Mouse (Mus musculus) embryonic facial prominence, embryonic 14.5 days (tissue): ENCODE measurements around the gene Bri3bp. TPM values are rescaled to one million over a fixed set of nuclear protein-coding genes. Genes with fewer than 3 reads are reported as not detected.

Source experiments
- ATAC-seq: fragments of 200-750 bp; cut with Nextera tagmentation; 2 replicates; pipeline ENCODE4 v1.8.0; 2017; ENCODE audit warnings: low read depth, moderate number of reproducible peaks, moderate TSS enrichment
- DNase-seq: peaks from one replicate; pipeline ENCODE4 v3.0.0-alpha.2; 2015; ENCODE audit warnings: low spot score
- H3K27ac ChIP-seq: fragments of 300-500 bp; sonication (generic); replicated peaks from 2 replicates; pipeline ENCODE4 v1.5.1; 2014; ENCODE audit warnings: low read depth, mild to moderate bottlenecking, low read length, moderate library complexity
- H3K27me3 ChIP-seq: fragments of 300-500 bp; sonication (generic); replicated peaks from 2 replicates; pipeline ENCODE4 v1.6.1; 2014; ENCODE audit warnings: low read length; ENCODE audit not compliant: control insufficient read depth, insufficient read depth
- H3K36me3 ChIP-seq: fragments of 300-500 bp; sonication (generic); 2 replicates; pipeline ENCODE4 v1.6.1; 2014; ENCODE audit warnings: low read length, mixed read lengths; ENCODE audit not compliant: control insufficient read depth, insufficient read depth
- H3K4me1 ChIP-seq: fragments of 300-500 bp; sonication (generic); 2 replicates; pipeline ENCODE4 v1.6.1; 2014; ENCODE audit warnings: antibody characterized with exemption, low read length; ENCODE audit not compliant: control insufficient read depth, insufficient read depth
- H3K4me2 ChIP-seq: fragments of 300-500 bp; sonication (generic); 2 replicates; pipeline ENCODE4 v1.6.1; 2014; ENCODE audit warnings: low read depth, mild to moderate bottlenecking, low read length, moderate library complexity, mixed read lengths
- H3K4me3 ChIP-seq: fragments of 300-500 bp; sonication (generic); 2 replicates; pipeline ENCODE4 v1.5.1; 2014; ENCODE audit warnings: low read depth, mild to moderate bottlenecking, low read length
- H3K9ac ChIP-seq: fragments of 300-500 bp; sonication (generic); 2 replicates; pipeline ENCODE4 v1.6.1; 2014; ENCODE audit warnings: low read depth, mild to moderate bottlenecking, low read length, moderate library complexity, mixed read lengths
- H3K9me3 ChIP-seq: fragments of 300-500 bp; sonication (generic); 2 replicates; pipeline ENCODE4 v1.6.1; 2016; ENCODE audit warnings: low read length; ENCODE audit not compliant: control insufficient read depth
- WGBS: fragments of 180-500 bp; shearing (Covaris S2); extraction: QIAGEN DNeasy Blood & Tissue Kit; methylation state at CpG from one replicate; pipeline ENCODE4 v1.1.7; 2014; 5-methylcytosine and 5-hydroxymethylcytosine counted together
- polyA plus RNA-seq: library from polyadenylated mRNA; unstranded; fragments of >200 nt; fragmentation: Nextera tagmentation; extraction: Ambion mirVana; gene quantifications from 2 replicates; pipeline ENCODE4 v1.2.1, GENCODE M21; 2014

The Bri3bp gene
- polyA plus RNA-seq, 1 experiment from 2014 or later, result 28.8 TPM

DNA sequence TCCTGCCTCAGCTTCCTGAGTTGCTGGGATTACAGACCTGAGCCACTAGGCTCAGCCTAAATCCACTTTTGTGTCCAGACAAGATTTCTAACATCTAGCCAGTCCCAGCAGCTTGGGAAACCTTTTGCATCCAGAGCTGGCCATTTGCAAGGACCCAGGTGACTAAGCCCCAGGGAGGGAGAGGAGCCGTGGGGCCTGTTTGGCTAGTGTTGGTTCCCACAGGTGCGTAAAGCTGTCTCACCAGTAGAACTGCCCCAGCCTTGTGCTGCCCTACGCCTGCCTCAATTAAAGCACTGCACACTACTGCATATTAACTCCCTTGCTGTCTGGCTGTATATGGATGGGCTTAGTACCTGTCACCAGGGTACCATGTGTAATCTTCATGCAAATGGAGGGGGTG lies 38.0 kb downstream of the Bri3bp start:
- DNase-seq, result no peak
- no peak overlapping the region for H3K4me2 ChIP-seq
- WGBS, result 83% methylated on average over 3 of the region's 3 CpGs
- H3K9me3 ChIP-seq, result no peaks in the 10 kb centered on the region
- peaks cover 20% of the 10 kb centered on the region for H3K36me3 ChIP-seq
- H3K27me3 ChIP-seq, result no peaks in the 10 kb centered on the region
- peaks cover 14% of the 10 kb centered on the region; the same call in 1 of the 2 replicates for H3K4me1 ChIP-seq
- H3K9ac ChIP-seq, result no peak overlapping the region
- no peak overlapping the region for H3K4me3 ChIP-seq
- no peak overlapping the region for H3K27ac ChIP-seq
- no peak for ATAC-seq

DNA sequence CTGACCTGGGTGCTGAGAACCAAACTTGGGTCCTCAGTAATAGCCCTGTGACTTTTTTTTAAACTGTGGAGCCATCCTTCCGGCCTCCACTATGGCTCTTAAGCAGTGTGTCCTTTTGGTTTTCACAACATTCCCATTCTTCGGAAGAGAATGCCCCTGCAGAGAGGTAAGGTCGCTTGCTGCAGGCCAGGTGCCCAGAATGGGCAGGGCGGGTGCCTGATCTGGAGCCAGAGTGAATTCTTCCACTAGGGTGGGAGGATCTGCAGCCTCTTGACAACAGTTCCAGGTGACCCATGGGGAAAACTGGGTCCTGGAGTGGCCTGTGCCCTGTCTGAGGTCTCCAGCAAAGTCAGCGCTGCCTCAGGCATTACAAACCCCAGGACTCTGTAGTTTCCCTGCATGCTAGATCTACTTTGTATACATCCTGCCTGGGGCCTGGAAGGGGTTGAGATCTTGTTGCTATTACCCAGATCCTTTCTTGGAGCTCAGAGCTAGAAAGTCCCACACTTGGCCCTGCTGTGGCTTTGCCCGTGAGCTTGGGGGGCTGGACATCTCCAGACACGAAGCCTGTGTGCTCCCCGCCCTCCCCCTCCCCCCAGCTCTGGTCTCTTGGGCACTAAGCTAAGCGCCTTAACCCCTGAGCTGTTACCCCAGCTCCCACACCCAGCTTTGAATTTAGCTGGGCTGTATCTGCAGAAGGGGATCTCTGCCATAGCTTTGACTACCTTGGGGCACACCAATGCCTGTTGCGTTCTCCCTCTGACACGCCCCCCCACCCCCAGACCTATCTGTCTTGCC lies 39.3 kb downstream of the Bri3bp start:
- H3K27me3 ChIP-seq, result no peaks in the 10 kb centered on the region
- H3K27ac ChIP-seq, result no peak overlapping the region
- ATAC-seq, result no peak
- no peaks in the 10 kb centered on the region for H3K9me3 ChIP-seq
- H3K4me1 ChIP-seq, result peaks cover 14% of the 10 kb centered on the region; the same call in 1 of the 2 replicates
- DNase-seq, result no peak
- H3K4me2 ChIP-seq, result no peak overlapping the region
- H3K36me3 ChIP-seq, result peaks cover 29% of the 10 kb centered on the region
- no peak overlapping the region for H3K4me3 ChIP-seq
- 73% methylated on average over 11 of the region's 11 CpGs for WGBS
- no peak overlapping the region for H3K9ac ChIP-seq

DNA sequence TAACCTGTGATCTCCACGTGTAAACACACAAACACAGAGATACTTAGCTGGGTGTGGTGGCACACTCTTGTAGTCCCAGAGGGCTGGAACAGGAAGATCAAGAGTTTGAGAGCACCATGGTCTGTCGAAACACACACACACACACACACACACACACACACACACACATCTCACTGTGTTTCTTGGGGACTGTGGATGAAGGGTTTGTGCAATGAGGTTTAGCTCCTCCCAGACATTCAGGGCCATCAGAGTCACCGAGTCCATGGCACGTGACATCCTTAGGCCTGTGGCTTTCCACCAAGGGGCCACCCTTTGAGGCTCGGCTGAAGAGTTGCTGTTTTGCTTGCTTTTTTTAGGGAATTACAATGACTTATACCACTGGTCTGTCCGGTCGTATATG lies 41.1 kb downstream of the Bri3bp start:
- H3K27me3 ChIP-seq, result no peaks in the 10 kb centered on the region
- WGBS, result 89% methylated on average over 7 of the region's 7 CpGs
- H3K4me3 ChIP-seq, result no peak overlapping the region
- no peak for DNase-seq
- ATAC-seq, result no peak
- H3K27ac ChIP-seq, result no peak overlapping the region
- H3K9ac ChIP-seq, result no peak overlapping the region
- no peaks in the 10 kb centered on the region for H3K9me3 ChIP-seq
- peaks cover 29% of the 10 kb centered on the region for H3K36me3 ChIP-seq
- H3K4me2 ChIP-seq, result no peak overlapping the region
- no peaks in the 10 kb centered on the region for H3K4me1 ChIP-seq

DNA sequence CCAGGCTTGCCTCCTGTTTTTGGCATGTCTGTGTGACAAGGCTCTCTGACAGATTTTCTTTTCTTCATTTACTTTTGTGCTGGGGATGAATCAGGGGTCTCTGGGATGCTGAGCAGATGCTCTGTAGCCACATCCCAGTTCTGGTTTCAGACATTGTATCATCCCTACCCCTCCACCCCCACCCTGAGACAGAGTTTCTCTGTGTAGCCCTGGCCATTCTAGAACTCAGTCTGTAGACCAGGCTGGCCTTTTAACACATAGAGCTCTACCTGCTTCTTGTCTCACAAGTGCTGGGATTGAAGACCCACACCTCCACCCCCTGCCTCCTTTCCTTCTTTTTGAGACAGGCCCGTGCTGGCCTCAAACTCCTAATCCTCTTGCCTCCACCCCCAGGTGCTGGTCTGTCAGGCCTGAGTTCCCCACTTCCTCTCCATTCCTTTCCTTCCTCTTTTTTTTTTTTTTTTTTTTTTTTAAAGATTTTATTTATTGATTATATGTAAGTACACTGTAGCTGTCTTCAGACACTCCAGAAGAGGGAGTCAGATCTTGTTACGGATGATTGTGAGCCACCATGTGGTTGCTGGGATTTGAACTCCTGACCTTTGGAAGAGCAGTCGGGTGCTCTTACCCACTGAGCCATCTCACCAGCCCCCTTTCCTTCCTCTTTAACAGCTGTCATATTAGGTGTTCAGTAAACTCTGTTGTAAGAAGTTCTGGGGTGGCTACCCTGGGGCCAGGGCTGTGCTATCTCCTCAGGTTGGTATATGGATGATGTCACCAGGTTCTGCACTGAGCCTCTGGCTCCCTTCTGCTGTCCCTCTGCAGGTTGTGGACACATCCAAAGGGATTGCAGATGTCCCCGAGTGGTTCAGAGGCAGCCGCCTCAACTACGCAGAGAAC lies 42.6 kb downstream of the Bri3bp start:
- ATAC-seq (no peak), DNase-seq (no peak)
- Histone ChIP-seq H3K27ac (no peak overlapping the region), H3K36me3 (peaks cover 31% of the 10 kb centered on the region), H3K27me3 (no peaks in the 10 kb centered on the region), H3K4me1 (no peaks in the 10 kb centered on the region), H3K4me3 (no peak overlapping the region), H3K9ac (no peak overlapping the region), H3K9me3 (no peaks in the 10 kb centered on the region), H3K4me2 (no peak overlapping the region)
- WGBS, result 80% methylated on average over 5 of the region's 6 CpGs

DNA sequence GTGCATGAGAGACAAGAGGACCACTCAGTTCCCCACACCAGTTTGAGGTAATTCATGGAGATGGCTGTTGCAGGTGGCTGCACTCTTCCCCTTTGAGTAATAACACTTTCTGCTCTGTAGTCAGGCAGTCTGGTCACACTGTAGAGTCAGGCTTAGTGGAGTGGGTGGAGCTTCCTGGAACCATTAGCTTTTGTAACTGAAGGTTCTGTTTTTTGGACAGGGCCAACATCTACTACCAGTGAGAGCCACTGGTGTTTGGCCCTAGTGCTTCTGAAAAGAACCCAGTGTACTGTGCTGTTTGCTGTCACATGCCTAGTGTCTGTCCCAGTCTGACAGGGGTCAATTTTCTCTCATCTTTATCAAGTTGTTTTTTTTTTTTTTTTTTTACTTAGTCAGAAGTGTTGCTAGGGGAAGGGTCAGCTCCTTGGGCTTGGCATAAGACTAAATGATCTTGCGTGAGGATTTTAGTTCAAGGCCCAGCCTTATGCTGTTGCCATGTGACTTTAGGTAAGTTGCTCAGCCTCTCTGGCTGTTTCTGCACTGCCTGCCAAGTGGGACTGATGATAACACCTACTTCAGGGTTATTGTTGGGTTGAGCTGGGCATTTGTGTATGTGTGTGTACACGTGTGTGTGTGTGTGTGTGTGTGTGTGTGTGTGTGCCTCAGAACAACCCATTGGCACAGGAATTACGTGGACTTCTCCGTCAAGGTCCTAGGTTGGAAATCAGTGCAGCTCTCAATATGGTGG lies 43.8 kb downstream of the Bri3bp start:
- no peak for DNase-seq
- Histone ChIP-seq H3K27me3 (no peaks in the 10 kb centered on the region), H3K9ac (no peak overlapping the region), H3K4me2 (no peak overlapping the region), H3K27ac (no peak overlapping the region), H3K9me3 (no peaks in the 10 kb centered on the region), H3K4me1 (no peaks in the 10 kb centered on the region), H3K36me3 (peaks cover 40% of the 10 kb centered on the region), H3K4me3 (no peak overlapping the region)
- no peak for ATAC-seq
- 92% methylated on average over 4 of the region's 4 CpGs for WGBS

DNA sequence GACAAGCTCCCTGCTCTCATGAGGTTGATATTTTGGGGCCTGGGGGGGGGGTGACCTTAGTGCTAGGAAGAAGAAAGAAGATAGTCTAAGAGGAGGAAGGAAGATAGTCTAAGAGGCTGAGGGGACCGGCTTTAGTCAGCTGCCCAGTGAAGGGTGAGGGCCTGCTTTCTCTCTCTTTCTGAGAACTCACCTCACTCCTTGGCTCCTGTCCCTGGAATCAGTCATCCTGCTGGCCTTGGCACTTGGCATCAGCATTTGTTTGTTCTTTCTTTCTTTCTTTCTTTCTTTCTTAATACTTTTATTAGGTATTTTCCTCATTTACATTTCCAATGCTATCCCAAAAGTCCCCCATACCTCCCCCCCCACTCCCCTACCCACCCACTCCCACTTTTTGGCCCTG lies 44.7 kb downstream of the Bri3bp start:
- ATAC-seq (no peak), DNase-seq (no peak)
- 83% methylated on average over 1 of the region's 1 CpGs for WGBS
- Histone ChIP-seq H3K9me3 (no peaks in the 10 kb centered on the region), H3K27ac (no peak overlapping the region), H3K36me3 (peaks cover 49% of the 10 kb centered on the region), H3K27me3 (no peaks in the 10 kb centered on the region), H3K4me1 (no peaks in the 10 kb centered on the region), H3K4me2 (no peak overlapping the region), H3K4me3 (no peak overlapping the region), H3K9ac (no peak overlapping the region)

DNA sequence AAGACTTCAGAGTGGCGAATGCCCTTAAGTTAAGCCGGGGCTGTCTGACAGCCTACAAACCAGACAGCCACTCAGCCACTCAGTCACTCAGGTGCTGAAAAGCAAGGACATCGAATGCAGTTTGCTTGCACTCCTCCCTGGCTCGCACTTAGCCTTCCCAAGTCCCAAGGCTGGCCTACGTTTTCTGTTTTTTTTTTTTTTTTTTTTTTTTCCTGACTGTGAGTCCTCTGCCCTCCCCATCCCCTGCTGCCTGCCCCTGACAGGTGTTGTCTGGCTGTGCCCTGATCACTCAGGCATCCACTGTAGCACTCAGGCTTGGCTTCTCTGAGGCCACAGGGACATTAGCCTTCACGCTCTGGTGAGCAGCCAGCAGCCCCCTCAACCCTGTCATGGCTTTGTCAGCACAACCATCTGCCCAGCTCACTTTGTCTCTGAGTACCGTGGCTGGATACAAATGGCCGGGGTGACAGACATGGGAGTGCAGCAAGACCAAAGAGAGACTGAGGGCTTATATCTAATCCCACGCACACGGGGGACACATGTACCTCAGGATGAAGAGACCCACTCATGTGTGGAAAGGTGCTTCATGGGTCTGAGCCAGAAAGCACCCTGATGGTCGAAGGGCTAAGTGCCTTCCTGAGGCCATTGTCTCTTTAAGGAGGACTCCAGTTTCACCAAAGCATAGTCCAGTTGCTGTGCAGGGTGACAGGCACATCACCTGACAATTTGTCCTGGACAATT lies 46.2 kb downstream of the Bri3bp start:
- Histone ChIP-seq H3K9ac (no peak overlapping the region), H3K36me3 (peaks cover 57% of the 10 kb centered on the region), H3K4me1 (no peaks in the 10 kb centered on the region), H3K4me3 (no peak overlapping the region), H3K4me2 (no peak overlapping the region), H3K27ac (no peak overlapping the region), H3K27me3 (no peaks in the 10 kb centered on the region), H3K9me3 (no peaks in the 10 kb centered on the region)
- 76% methylated on average over 11 of the region's 11 CpGs for WGBS
- peak; percentile 50 for DNase-seq
- peak; percentile 54; the same call in 1 of the 2 replicates for ATAC-seq

DNA sequence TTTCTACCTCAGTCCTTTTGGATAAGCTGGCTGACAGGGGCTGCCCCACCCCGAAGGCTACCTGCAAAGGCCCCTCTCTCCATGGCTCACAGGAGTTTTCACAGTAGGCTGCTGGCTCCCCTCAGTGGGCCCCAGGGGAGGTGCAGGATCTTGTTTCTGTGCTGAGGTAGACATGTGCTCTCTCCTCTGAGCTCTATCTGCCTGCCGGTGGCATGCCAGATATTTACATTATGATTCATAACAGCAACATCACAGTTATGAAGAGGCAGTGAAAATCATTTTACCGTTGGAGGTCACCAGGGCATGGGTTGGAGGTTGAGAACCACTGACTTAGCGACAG lies 46.7 kb downstream of the Bri3bp start:
- DNase-seq, result peak; percentile 60
- peak; percentile 41; the same call in 1 of the 2 replicates for ATAC-seq
- Histone ChIP-seq H3K9me3 (no peaks in the 10 kb centered on the region), H3K27me3 (no peaks in the 10 kb centered on the region), H3K9ac (no peak overlapping the region), H3K36me3 (peaks cover 54% of the 10 kb centered on the region), H3K4me2 (no peak overlapping the region), H3K4me1 (no peaks in the 10 kb centered on the region), H3K4me3 (no peak overlapping the region), H3K27ac (no peak overlapping the region)
- 56% methylated on average over 4 of the region's 4 CpGs for WGBS
